Mouse (Mus musculus): ENCODE data around the gene Grtp1. TPM values are rescaled to one million over a fixed set of nuclear protein-coding genes. Genes with fewer than 3 reads are reported as not detected.
A peak's percentile ranks its signal among the peaks of the same experiment; 100 is the strongest.

Gene Grtp1
- polyA plus RNA-seq, 1 experiment from 2014 or later, result 21.3 TPM

DNA sequence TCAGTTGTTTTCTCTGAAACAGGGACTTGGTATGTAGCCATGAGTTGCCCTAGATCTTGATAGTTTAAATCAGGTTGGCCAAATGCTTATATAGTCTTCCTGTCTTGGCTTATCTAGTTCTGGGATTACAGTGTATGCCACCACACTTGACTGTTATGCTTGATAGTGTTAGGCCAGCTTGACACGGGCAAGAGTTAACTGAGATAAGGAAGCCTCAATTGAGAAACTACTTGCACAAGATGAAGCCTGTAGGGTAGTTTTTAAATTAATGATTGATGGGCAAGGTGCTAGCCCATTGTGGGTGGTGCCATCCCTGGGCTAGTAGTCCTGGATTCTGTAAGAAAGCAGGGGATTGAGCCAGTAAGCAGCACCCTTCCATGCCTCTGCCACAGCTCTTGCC is 36.9 kb downstream of the Grtp1 start:
- H3K27me3 ChIP-seq, result no peaks in the 10 kb centered on the region
- H3K9me3 ChIP-seq (replicated peaks), result no peaks in the 10 kb centered on the region
- H3K27ac ChIP-seq, result no peak overlapping the region
- ATAC-seq (replicated peaks; ENCODE audit: low FRiP score), result no peak
- 77% methylated on average over 1 of the region's 1 CpGs for WGBS
- no peak overlapping the region for H3K4me2 ChIP-seq
- no peak overlapping the region for H3K4me3 ChIP-seq (replicated peaks)
- H3K4me1 ChIP-seq, result peaks cover 16% of the 10 kb centered on the region
- no peak overlapping the region for H3K9ac ChIP-seq
- peaks cover 37% of the 10 kb centered on the region for H3K36me3 ChIP-seq

DNA sequence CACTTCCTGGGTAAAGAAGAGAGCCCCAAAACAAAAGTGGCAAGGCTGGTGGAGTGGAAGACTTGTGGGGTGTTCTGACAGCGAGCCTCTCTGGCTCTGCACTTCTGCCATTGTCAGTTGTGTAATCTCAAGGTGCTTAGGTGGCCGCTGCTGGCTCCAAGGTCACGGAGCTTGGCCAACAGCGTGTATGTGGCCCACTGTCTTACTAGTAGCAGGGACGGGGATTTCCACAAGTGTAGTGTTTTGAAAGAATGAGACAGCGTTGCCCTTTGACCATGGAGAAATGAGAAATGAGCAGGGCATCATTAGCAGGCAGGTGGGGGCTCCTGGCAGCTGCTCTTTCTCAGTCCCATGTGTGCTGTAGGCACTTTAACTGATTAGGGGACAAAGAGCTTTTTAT is 38.3 kb downstream of the Grtp1 start:
- no peak overlapping the region for H3K27ac ChIP-seq
- peaks cover 19% of the 10 kb centered on the region for H3K4me1 ChIP-seq
- 92% methylated on average over 6 of the region's 6 CpGs for WGBS
- no peaks in the 10 kb centered on the region for H3K9me3 ChIP-seq (replicated peaks)
- ATAC-seq (replicated peaks; ENCODE audit: low FRiP score), result no peak
- H3K4me2 ChIP-seq, result no peak overlapping the region
- peaks cover 22% of the 10 kb centered on the region for H3K36me3 ChIP-seq
- no peak overlapping the region for H3K9ac ChIP-seq
- H3K4me3 ChIP-seq (replicated peaks), result no peak overlapping the region
- no peaks in the 10 kb centered on the region for H3K27me3 ChIP-seq

DNA sequence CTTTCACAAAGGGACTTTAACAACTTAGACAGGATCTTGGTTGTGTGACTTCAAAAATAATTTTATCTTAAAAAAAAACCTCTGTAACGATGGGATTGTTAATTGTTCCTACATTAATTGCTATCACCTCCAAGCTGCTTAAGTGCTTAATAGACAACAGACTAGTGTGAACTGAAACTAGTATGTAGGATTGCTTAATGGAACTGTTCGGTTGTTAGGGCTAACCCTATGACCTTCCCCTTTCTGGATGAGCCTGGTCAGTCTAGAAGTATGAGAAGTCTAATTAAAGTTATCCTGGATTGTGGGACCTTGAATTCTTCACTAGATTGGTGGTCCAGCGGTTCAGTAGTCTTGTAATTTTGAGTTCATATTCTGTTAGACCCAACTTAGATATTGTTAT is 39.7 kb downstream of the Grtp1 start:
- H3K4me3 ChIP-seq (replicated peaks), result peak overlapping the region; percentile 100
- ATAC-seq (replicated peaks; ENCODE audit: low FRiP score), result no peak

DNA sequence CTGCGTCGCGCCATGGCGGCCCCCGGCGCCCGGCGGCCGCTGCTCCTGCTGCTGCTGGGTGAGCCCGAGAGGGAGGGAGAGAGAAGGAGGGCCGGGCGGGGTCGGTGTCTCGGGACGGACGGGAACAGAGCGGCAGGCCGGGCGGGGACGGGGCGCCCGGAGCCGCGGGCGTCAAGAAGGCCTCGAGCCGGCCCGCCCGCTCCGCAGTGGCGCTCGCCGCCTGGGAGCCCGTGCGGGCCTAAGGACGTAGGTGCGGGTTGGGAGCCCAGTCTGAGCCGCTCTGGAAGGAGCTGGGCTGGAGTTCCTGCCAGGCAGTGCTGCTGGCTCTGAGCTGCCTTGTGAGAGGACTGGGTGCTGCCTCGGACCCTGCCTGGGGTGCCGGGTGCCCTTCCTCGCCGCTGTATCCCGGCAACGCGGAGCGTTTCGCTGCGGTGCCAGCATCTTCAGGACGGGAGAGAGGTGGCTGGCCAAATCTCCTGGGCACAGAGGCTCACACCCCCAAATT is 41.0 kb downstream of the Grtp1 start:
- Histone ChIP-seq H3K4me3 (replicated peaks) (peak overlapping the region; percentile 100), H3K9ac (peak overlapping the region; percentile 79), H3K4me2 (peak overlapping the region; percentile 83), H3K27ac (peak overlapping the region; percentile 73), H3K36me3 (0 out of 2 replicates have a peak, but pooled peaks cover 4% of the 10 kb centered on the region), H3K27me3 (no peaks in the 10 kb centered on the region), H3K4me1 (peaks cover 19% of the 10 kb centered on the region), H3K9me3 (replicated peaks) (no peaks in the 10 kb centered on the region)
- ATAC-seq (replicated peaks; ENCODE audit: low FRiP score), result peak; percentile 63
- under 1% methylated on average over 41 of the region's 49 CpGs for WGBS

More for the DNA sequence above, 39.7 kb downstream of the Grtp1 start:
- Histone ChIP-seq H3K9ac (peak overlapping the region; percentile 79), H3K36me3 (peaks cover 8% of the 10 kb centered on the region), H3K4me1 (peaks cover 19% of the 10 kb centered on the region), H3K9me3 (replicated peaks) (no peaks in the 10 kb centered on the region), H3K27ac (no peak overlapping the region), H3K4me2 (peak overlapping the region; percentile 83), H3K27me3 (no peaks in the 10 kb centered on the region)
- 77% methylated on average over 3 of the region's 3 CpGs for WGBS

DNA sequence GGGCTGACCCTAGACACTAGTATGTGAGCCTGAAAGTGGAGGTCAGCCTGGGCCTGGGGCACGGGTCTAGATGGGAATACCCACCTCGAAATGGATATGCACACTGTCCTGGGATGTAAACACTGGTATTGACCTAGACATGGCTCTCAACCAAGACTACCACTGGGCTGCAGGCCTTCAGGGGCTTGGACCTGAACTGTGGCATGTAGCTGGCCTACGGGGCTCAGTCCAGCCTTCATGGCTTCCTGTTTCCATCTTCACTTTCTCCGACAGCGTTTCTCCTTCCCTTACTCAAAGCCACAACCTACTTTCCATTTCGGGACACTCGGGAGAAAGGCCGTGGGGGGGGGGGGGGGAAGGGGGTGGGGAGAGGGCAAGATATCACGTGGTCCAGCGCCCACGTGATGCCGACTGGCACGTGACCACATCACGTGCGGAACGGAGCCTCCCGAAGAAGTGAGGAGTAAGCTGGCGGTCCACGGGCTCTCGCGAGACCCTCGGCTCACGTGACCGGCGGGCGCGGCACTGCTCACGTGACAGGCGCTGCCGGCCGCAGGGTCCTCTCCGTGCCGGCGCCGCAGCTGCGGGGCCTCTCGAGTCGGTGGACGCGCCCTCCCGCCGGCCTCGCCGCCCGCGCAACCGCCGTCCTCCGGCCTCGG is 41.6 kb downstream of the Grtp1 start, which contains the start of gene Lamp1:
TSS of gene Lamp1 (plus strand) at position 444 of the 659 bp plus-strand sequence.
- Histone ChIP-seq H3K9me3 (replicated peaks) (no peaks in the 10 kb centered on the region), H3K27me3 (no peaks in the 10 kb centered on the region), H3K27ac (peak within 1 kb of the TSS; percentile 73), H3K36me3 (0 out of 2 replicates have a peak, but pooled peaks cover 4% of the 10 kb centered on the region), H3K4me2 (peak within 1 kb of the TSS; percentile 83), H3K4me1 (peaks cover 19% of the 10 kb centered on the region), H3K9ac (peak within 1 kb of the TSS; percentile 79), H3K4me3 (replicated peaks) (peak within 1 kb of the TSS; percentile 100)
- WGBS, result under 1% methylated on average over 40 of the region's 50 CpGs
- peak; percentile 97 for ATAC-seq (replicated peaks; ENCODE audit: low FRiP score)

DNA sequence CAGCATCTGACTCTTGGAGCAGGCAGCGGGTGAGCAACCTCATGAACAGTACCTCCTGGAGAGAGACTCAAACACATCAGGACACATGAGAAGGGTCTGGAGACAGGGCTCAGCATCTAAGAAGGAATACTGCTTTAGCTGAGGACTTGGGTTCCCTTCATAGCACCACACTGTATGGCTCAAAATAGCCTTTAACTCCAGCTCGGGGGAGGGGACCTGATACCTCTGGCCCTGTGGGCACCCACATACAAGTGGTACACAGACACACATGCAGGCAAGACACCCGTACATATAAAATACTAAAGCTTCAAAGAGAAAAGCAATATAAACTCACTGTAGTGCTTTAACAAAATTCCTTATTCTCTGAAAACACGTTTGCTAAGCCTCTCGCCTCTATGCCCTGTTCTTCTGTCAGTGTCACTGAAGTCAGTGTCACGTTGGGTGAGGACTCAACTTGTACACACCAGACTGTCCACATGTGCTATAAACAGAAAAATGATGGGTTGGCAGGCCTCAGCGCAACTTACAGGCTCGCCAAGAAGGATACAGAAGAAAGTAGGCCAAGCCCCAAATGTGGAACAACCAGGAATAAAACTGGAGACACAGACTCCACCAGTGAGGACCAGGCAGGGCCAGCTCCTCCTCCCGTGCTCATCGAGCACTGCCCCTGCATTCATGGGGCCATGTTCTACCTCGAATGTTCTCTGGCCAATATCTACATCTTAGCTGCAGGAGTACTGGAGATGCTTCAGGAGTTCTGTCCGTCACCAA is 43.9 kb downstream of the Grtp1 start:
- no peak for ATAC-seq (replicated peaks; ENCODE audit: low FRiP score)
- H3K27me3 ChIP-seq, result no peaks in the 10 kb centered on the region
- no peaks in the 10 kb centered on the region for H3K9me3 ChIP-seq (replicated peaks)
- H3K9ac ChIP-seq, result no peak overlapping the region
- H3K4me1 ChIP-seq, result peaks cover 16% of the 10 kb centered on the region
- H3K4me2 ChIP-seq, result no peak overlapping the region
- no peak overlapping the region for H3K4me3 ChIP-seq (replicated peaks)
- H3K36me3 ChIP-seq, result 0 out of 2 replicates have a peak, but pooled peaks cover 4% of the 10 kb centered on the region
- no peak overlapping the region for H3K27ac ChIP-seq
- 77% methylated on average over 12 of the region's 12 CpGs for WGBS

DNA sequence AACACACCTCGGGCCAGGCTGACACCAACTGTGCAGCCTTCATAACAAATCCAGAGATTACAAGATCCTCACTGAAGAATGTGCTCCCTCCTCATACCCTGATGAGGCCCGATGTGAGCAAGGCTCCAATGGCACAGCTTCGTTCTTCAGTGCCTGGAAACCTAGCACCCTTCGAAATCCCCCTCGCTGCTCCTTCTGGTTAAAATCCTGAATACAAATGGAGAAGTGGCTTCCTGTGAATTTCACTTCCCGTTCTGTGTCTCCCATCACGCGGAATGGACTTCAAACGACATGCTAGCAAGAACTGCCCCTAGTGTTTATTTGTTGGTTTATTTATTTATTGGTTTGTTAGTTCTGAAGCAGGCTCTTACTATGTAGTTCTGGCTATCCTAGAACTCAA is 45.1 kb downstream of the Grtp1 start:
- ATAC-seq (replicated peaks; ENCODE audit: low FRiP score), result no peak
- Histone ChIP-seq H3K4me1 (peaks cover 11% of the 10 kb centered on the region), H3K36me3 (no peaks in the 10 kb centered on the region), H3K27me3 (no peaks in the 10 kb centered on the region), H3K4me3 (replicated peaks) (no peak overlapping the region), H3K9ac (no peak overlapping the region), H3K4me2 (no peak overlapping the region), H3K9me3 (replicated peaks) (no peaks in the 10 kb centered on the region), H3K27ac (no peak overlapping the region)
- whole genome bisulfite sequencing, result 75% methylated on average over 9 of the region's 9 CpGs

DNA sequence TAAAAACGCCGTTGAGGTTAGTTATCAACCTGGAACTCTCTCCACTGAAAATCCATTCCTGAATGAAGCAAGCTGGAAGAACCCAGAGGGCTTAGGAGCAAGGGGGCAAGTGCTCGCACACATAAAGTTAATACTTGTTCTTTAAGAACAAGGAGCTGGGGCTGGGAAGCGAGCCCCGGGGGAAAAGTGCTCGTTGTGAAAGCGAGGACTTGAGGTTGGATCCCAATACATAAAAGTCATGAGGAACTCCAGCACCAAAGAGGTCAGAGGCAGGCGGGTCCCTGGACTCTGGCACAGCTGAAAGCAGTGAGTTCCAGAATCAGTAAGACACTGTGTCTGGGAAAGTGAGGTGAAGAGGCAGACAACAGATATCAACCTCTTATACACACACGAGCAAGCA is 46.3 kb downstream of the Grtp1 start:
- WGBS, result 75% methylated on average over 9 of the region's 9 CpGs

DNA sequence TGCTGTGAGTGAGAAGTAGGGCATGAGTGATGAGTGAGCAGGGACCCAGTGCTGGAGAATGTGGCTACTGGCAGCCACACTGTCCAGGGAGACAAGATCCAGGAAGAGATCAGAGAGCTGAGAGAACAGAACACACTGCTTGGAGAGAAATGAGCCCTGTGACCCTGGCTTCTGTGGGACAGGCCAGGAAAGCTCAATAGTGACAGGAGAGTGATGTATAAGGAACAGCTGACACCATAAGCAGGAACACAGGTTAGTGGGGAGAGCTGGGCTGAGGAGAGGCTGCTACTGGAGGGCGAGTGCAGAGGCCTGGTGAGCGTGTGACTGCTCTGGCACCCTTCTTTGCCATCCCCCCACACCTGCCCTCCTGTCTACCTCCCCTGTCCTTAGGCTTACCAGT is 49.5 kb downstream of the Grtp1 start:
- Histone ChIP-seq H3K9ac (no peak overlapping the region), H3K27me3 (no peaks in the 10 kb centered on the region), H3K9me3 (replicated peaks) (no peaks in the 10 kb centered on the region), H3K4me1 (no peaks in the 10 kb centered on the region), H3K27ac (no peak overlapping the region), H3K4me3 (replicated peaks) (no peak overlapping the region), H3K36me3 (peaks cover 38% of the 10 kb centered on the region), H3K4me2 (no peak overlapping the region)
- WGBS, result 86% methylated on average over 2 of the region's 2 CpGs
- no peak for ATAC-seq (replicated peaks; ENCODE audit: low FRiP score)

More for the DNA sequence above, 46.3 kb downstream of the Grtp1 start:
- Histone ChIP-seq H3K9ac (no peak overlapping the region), H3K36me3 (peaks cover 10% of the 10 kb centered on the region), H3K4me1 (peaks cover 5% of the 10 kb centered on the region), H3K4me3 (replicated peaks) (no peak overlapping the region), H3K4me2 (no peak overlapping the region), H3K27ac (peak overlapping the region; percentile 7; the same call in 1 of the 2 replicates), H3K27me3 (no peaks in the 10 kb centered on the region), H3K9me3 (replicated peaks) (no peaks in the 10 kb centered on the region)
- no peak for ATAC-seq (replicated peaks; ENCODE audit: low FRiP score)

DNA sequence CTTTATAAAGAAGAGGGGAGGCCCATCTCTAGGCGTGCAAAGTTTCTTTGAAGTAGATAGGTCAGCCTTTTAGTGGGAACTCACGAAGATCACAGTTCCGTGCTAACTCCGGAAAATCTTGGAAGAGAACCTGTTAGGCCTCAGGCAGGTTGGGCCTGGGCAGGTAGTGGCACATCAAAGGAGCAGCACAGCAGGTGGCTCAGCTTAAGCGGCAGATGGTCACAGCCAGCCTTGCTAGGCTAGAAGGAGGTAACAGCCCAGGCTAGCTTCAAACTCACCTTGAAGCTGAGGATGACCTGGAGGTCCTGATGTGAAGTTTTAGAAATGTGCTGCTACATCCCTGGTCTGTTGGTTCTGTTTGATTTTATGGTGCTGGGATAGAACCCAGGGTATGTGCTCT is 50.6 kb downstream of the Grtp1 start:
- peaks cover 48% of the 10 kb centered on the region for H3K36me3 ChIP-seq
- H3K9me3 ChIP-seq (replicated peaks), result no peaks in the 10 kb centered on the region
- no peak overlapping the region for H3K4me2 ChIP-seq
- H3K9ac ChIP-seq, result no peak overlapping the region
- H3K27ac ChIP-seq, result no peak overlapping the region
- H3K27me3 ChIP-seq, result no peaks in the 10 kb centered on the region
- H3K4me1 ChIP-seq, result no peaks in the 10 kb centered on the region
- WGBS, result 66% methylated on average over 5 of the region's 5 CpGs
- no peak overlapping the region for H3K4me3 ChIP-seq (replicated peaks)
- no peak for ATAC-seq (replicated peaks; ENCODE audit: low FRiP score)

DNA sequence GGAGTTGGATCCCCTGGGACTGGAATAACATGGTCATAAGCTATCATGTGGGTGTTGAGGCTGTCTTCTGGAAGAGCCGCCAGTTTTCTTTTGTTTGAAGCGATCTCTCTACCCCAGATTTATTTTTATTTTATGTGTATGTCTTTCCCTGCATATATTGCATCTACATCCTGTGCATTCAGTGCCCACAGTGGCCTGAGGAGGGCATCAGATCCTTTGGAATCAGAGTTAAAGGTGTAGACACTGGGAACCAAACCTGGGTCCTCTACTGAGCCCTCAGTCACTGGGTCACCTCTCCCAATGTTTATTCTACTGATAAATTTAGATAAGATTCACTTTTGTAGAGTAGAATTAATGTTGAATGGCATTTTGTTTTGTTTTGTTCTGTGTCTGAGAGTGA is 51.1 kb downstream of the Grtp1 start:
- Histone ChIP-seq H3K9me3 (replicated peaks) (no peaks in the 10 kb centered on the region), H3K9ac (no peak overlapping the region), H3K27me3 (no peaks in the 10 kb centered on the region), H3K4me2 (no peak overlapping the region), H3K36me3 (peaks cover 54% of the 10 kb centered on the region), H3K4me1 (no peaks in the 10 kb centered on the region), H3K4me3 (replicated peaks) (no peak overlapping the region), H3K27ac (no peak overlapping the region)
- no peak for ATAC-seq (replicated peaks; ENCODE audit: low FRiP score)
- 94% methylated on average over 2 of the region's 2 CpGs for WGBS

DNA sequence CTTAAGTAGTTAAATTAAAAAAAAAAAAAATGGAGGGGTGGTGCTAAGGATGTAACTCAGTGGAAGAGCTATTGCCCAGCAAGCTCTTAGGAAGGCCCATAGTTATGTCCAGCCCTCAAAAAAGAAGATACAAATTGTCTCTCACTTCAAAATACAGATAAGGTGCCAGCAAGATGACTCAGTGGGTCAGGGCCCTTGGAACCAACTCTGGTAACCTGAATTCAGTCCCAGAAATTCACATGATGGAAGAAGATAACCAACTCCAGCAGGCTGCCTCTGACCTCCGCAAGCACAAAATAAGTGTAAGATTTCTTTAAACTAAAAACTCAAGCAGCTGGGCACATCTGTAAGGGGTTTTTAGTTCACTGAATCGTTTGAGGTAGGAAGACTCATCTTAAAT is 51.9 kb downstream of the Grtp1 start:
- no peak overlapping the region for H3K4me2 ChIP-seq
- no peak overlapping the region for H3K4me3 ChIP-seq (replicated peaks)
- H3K9ac ChIP-seq, result no peak overlapping the region
- H3K27ac ChIP-seq, result no peak overlapping the region
- no peaks in the 10 kb centered on the region for H3K9me3 ChIP-seq (replicated peaks)
- H3K36me3 ChIP-seq, result peaks cover 61% of the 10 kb centered on the region
- ATAC-seq (replicated peaks; ENCODE audit: low FRiP score), result no peak
- WGBS, result 84% methylated on average over 2 of the region's 2 CpGs
- H3K4me1 ChIP-seq, result no peaks in the 10 kb centered on the region
- H3K27me3 ChIP-seq, result no peaks in the 10 kb centered on the region
